Mouse (Mus musculus) heart, postnatal 0 days (tissue): Measurements from ENCODE around the gene Zswim7.

ENCODE experiments used
- CTCF ChIP-seq: IDR thresholded peaks from 2 replicates; pipeline ENCODE4 v1.5.1; 2016; ENCODE audit warnings: antibody characterized with exemption, control low read depth, low read depth
- EP300 ChIP-seq: IDR thresholded peaks from 2 replicates; pipeline ENCODE4 v1.6.1; 2016; ENCODE audit warnings: antibody characterized with exemption, low read depth

DNA sequence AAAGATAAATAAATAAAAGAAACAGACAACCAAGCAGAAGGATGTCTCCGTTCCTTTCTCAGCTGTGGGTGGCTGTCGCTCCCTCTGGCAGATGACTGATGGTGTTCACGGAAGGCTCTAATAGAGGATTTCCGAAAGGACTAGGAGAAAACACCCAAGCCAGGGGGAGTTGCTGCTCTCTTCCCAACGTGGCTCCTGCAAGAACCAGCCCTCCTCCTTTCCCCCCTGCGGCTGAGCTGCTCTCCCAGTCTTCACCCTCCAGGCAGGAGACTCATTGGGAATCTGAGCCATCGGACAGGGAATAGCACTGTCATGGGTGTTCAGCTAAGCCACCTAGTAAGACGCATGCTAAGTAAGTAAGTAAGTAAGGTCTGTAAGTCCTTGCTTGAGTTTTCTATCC, 4.1 kb downstream of the Zswim7 start:
- no peak for TF ChIP-seq CTCF
- TF ChIP-seq EP300 = no peak
